Mouse (Mus musculus): ENCODE results near the gene Itpkb.

Gene Itpkb

DNA sequence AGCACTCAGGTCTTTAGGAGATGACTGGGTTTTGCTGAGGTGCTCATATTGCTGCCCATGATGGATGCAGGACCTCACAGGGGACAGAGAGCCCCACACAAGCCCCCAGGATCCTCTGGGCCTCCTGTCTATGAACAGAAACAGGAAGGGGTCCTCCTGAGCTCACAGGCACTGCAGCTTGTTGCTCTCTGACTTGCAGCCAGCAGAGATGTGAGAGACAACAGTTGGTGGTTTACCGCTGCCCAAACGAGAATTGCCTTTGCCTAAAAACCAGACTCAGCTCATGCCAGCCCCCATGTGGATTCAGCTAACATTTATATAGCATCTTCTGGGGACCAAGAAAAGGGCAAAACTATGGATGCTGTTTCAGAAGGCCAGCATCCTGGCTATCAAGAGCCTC is 119.4 kb downstream of the Itpkb start:
- in situ Hi-C loops (cut with MboI, MseI), result no loop called here

DNA sequence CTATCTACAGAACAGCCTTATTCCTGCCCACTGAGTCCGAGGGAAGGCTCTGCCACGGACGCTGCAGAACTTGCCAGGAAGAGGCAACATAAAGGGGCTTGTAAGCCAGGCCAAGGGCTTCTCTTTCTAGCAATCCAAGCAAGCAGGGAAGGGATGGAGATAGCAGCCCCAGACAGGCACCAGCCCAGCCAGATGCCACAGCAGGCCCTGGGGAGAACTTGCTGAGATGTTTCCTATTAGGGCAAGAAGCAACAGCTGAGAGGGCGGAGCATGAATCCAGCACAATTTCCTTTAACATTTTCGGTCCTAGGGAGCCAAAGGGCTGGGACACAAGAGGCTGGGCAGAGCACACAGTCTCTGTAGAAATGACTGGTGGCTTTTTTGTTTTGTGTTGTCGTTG is 128.0 kb downstream of the Itpkb start:
- in situ Hi-C loops (cut with MboI, MseI), result no loop called here

DNA sequence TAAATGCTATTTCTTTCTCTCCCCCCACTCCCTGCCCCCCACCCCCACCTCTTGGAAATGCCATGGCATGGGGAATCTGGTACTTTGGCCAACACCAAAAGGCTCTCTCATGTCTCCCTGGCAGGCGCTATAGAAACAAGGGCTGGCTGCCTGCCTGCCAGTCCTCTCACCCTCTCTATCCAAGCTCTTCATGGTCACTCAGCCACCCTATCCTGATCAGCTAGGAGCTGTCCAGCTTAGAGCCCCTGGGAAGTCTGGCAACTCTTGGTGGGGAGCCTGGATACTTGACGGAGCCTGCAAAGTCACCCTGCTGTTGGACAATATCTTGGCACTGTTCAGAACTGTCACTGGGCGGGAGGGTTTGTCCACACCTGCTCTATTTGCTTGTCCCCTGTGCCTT is 128.4 kb downstream of the Itpkb start:
- in situ Hi-C loops (cut with MboI, MseI), result no loop called here

DNA sequence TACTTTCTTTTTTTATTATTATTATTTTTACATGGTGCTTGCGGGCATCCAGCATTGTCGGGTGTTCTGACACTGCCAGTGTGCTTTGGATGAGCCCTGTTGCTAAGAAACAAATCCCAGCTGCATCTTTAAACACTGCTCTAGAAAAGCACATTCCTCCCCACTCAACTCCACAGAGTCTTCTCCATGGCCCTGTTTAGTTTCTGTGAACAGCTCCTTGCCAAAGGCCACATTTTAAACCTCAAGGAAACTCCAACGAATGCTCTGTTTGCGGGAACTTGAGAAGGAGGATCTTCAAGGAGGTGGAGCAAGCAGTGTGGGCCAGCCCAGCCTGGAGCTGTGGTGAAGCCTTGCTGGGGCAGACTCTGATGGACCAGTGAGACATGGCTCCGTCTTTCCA is 130.4 kb downstream of the Itpkb start:
- in situ Hi-C loops (cut with MboI, MseI), result no loop called here

DNA sequence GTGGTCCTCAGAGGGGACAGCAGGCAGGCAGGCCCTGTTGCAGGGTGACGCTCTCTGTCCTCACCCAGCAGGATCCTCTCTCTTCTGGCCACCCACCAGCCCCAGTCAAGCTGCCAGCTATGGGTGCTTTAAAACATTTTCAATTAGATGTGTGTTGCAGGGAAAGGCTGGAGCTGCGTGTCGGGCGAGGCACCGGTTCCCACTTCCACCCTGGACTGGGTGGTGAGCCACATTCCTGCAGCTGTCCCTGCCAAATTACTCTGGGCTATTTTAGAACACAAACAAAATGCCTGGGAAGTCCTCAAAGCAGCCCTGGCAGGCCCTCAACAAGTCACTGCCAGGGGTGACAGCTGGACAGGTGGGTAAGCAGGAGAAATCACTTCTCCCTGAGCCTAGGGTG is 132.1 kb downstream of the Itpkb start:
- in situ Hi-C loops (cut with MboI, MseI), result no loop called here

DNA sequence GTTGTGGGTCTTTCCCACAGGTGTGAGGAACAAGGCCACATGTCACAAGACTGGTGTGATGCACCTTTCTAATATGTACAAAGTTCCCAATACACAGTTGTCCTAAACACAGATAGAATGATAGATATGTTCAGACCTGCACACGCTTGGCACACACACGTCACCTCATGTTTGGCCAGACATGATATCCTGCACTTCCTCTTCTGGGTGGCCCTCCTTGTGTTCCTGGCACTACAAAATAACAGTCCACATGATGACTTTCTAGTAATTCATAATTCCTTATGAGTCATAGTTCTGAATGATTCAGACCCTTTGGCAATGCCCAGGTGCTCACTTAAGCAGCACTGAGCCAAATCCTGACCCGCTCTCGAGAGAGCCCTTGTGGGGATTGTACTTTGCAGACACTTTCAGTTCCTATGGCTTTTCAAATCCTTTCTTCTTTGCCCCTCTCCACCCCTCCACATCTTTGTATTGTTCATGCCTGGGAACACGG is 132.7 kb downstream of the Itpkb start:
- in situ Hi-C loops (cut with MboI, MseI), result no loop called here

DNA sequence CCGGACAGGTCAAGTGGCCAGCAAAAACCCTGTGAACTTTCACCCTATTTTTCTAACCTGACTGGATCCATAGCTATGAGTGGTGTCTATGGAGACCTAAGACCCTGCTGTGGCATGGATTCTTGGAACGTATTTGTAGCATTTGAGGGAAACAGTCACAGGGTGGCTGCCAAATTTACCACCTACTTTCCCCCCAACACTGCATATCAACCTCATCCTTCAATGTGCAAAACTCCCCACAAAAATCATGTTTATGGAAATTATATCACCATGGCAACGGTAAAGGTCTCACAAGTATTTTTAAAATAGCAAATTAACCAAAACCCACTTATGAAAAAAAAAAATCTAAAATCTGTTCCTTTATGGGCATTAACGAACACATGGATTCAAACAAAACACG is 134.1 kb downstream of the Itpkb start:
- in situ Hi-C loops (cut with MboI, MseI), result no loop called here

DNA sequence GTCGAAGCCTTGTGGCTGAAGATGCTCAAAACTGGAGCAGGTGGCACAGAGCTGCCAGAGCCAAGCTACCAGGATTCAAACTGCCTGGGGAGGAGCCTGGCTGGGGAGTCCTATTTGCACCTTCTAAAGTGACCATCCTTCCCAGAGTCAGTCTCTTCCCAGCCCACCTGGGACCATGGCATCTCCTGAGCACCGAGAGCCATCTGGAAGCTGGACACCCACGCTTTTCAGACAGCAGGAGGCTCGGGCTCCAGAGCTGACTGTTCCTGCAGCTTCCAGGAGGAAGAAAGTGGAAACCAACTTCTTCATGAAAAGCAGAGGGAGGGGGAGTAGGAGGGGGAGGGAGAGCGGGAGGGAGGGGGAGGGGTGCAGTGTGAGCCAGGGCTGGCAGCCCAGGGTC is 135.3 kb downstream of the Itpkb start:
- in situ Hi-C loops (cut with MboI, MseI), result no loop called here

DNA sequence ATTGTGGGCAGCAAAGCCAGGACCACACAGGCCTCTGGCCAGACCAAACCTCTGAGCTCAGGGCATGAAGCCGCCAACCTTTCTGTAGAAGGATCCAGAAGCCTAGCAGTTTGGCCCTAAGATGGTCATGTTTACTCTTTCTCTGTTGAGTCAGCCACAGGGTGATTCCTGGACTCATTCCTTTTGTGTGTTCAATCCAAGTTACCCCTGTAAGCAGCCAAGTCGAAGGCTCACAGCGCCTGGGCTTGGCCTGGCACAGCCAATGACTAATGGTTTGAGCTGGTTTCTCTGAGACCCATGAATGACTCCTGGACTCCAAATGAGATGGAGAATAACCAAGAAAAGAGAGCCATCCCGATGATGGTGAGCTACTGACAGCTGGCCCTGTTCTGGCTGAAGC is 137.7 kb downstream of the Itpkb start:
- in situ Hi-C loops (cut with MboI, MseI), result no loop called here

DNA sequence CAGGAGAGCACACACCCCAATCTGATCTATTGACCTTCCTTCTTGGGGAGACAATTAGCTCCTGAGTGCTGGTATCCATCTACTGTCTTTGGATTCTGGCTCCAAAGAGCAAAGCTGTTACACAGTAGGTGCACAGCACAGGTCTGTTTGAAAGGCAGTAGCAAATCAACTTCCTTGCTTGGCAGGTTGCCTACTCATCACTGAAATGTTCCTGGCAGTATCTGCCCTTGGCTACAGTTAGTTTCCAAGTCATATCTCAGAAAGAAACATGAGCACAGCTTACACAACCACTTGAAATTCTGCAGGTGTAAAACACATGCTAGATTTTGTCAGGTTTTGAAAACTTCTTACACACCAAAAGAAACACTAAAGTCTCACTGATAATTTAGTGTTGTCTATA is 143.3 kb downstream of the Itpkb start:
- in situ Hi-C loops (cut with MboI, MseI), result no loop called here
